Mouse (Mus musculus) liver, adult 2 months (tissue): Measurements from ENCODE around the gene Vegfb.

Source experiments
- CTCF ChIP-seq: fragments of 200-500 bp; IDR thresholded peaks from 2 replicates; pipeline ENCODE4 v1.5.1; 2011; ENCODE audit warnings: low read depth, low read length, control low read depth
- POLR2A ChIP-seq: fragments of 200-500 bp; IDR thresholded peaks from 2 replicates; pipeline ENCODE4 v1.6.1; 2011; ENCODE audit warnings: low read length, control low read depth; ENCODE audit not compliant: insufficient read depth; ENCODE audit errors: extremely low read depth

GRCm38 (mm10) chr19:6995255-6995991 is 8.0 kb upstream of the Vegfb start:
- TF ChIP-seq POLR2A (no peak), CTCF (no peak)
